Mouse (Mus musculus): Measurements from ENCODE around the gene Leprot. TPM values are rescaled to one million over a fixed set of nuclear protein-coding genes. Genes with fewer than 3 reads are reported as not detected.

Leprot gene
- polyA plus RNA-seq, 1 experiment from 2014 or later = 73.8 TPM

DNA sequence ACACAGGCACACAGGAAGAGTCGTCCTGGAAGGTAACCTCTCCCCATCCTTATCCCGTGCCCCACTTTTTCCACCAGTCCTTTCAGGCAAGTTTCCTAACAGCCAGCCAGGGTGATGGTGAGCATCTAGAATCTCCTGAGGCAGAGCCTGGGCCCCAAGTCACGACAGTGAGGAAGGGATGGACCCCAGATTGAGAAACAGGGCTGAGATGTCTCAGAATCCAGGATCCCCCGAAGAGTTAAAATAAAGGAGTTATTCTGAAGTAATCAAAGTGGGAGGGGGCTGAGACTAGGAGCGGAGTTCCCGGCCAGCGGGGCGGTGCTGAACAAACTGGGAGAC lies 692 bp upstream of the Leprot start:
- Histone ChIP-seq H3K9me3 (no peaks in the 10 kb centered on the region), H3K27me3 (replicated peaks) (no peaks in the 10 kb centered on the region), H3K36me3 (no peaks in the 10 kb centered on the region), H3K4me1 (peaks cover 8% of the 10 kb centered on the region; the same call in 1 of the 2 replicates), H3K27ac (no peak overlapping the region), H3K4me3 (peak overlapping the region; percentile 68), H3K9ac (peak overlapping the region; percentile 44), H3K4me2 (replicated peaks) (peak overlapping the region; percentile 58)
- no peak for ATAC-seq (ENCODE audit: low FRiP score, low read depth)
- WGBS = under 1% methylated on average over 8 of the region's 8 CpGs

DNA sequence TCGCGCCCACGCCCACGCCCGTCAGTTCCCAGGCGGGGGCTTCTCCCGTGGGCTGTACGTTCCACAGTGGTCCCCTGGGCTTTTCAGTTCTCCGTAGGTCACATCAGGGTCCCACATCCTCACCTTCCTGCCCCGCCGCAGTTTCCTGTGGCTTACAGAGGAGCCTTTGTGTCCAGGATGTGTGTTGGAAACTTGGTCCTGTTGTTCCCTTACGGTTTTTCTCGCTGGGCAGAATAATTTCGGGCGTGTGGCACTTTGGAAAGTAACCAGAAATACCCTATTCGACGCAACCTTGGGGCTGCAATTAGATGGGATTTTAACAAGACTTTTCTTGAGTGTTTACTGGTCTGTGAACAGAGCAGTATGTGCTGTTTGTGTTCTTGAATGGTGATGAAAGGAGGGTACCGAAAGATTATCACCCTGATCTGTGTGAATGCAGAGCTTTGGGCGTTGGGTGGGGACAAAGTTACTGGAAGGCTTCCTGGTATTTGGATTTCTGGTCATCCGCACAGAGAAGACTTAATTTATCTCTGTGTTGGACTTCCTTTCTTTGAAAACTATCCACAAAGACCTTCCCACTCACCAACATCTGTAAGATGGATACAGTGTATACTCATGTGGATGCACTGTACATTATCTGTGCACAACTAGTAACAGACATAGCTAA lies 591 bp downstream of the Leprot start:
- H3K4me2 ChIP-seq (replicated peaks) = peak overlapping the region; percentile 58
- H3K27ac ChIP-seq = peak overlapping the region; percentile 79; the same call in 1 of the 2 replicates
- H3K4me1 ChIP-seq = peaks cover 8% of the 10 kb centered on the region; the same call in 1 of the 2 replicates
- H3K27me3 ChIP-seq (replicated peaks) = no peaks in the 10 kb centered on the region
- peak overlapping the region; percentile 79 for H3K9ac ChIP-seq
- ATAC-seq (ENCODE audit: low FRiP score, low read depth) = no peak; the same call in 1 of the 2 replicates
- peak overlapping the region; percentile 68 for H3K4me3 ChIP-seq
- no peaks in the 10 kb centered on the region for H3K9me3 ChIP-seq
- H3K36me3 ChIP-seq = no peaks in the 10 kb centered on the region
- WGBS = under 1% methylated on average over 20 of the region's 20 CpGs

- Histone ChIP-seq H3K36me3 (no peaks in the 10 kb centered on the region), H3K4me3 (peak overlapping the region; percentile 68; the same call in 1 of the 2 replicates), H3K9me3 (no peaks in the 10 kb centered on the region), H3K9ac (peak overlapping the region; percentile 79; the same call in 1 of the 2 replicates), H3K4me1 (peaks cover 8% of the 10 kb centered on the region; the same call in 1 of the 2 replicates), H3K27me3 (replicated peaks) (no peaks in the 10 kb centered on the region), H3K27ac (no peak overlapping the region), H3K4me2 (replicated peaks) (peak overlapping the region; percentile 58)
- ATAC-seq (ENCODE audit: low FRiP score, low read depth) = no peak
- 67% methylated on average over 1 of the region's 1 CpGs for WGBS
These were observed 1.2 kb downstream of the Leprot start for GRCm38 (mm10) chr4:101648745-101649144.

GRCm38 (mm10) chr4:101650961-101651360 lies 3.4 kb downstream of the Leprot start:
- 87% methylated on average over 2 of the region's 2 CpGs for WGBS

DNA sequence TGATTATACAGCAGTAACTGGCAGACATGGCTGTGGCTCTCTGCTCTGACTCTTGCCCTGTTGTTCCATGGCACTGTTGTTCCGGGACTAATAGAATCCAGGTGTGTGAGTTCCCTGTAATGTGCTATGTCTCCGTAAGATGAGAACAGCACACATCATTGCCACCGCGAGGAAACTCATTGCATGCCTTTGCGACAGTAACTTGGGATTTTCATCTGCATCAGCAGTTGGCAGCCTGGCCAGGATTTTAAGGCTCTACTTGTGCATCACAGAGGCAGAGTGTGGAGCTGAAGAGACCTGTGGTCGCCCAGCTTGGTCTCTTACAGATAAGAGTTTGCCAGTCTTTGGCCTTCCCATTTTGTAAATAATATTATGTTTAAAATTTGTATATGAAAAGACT lies 6.7 kb downstream of the Leprot start:
- Histone ChIP-seq H3K9ac (no peak overlapping the region), H3K27me3 (replicated peaks) (no peaks in the 10 kb centered on the region), H3K27ac (no peak overlapping the region), H3K9me3 (no peaks in the 10 kb centered on the region), H3K4me1 (no peaks in the 10 kb centered on the region), H3K4me2 (replicated peaks) (no peak overlapping the region), H3K4me3 (no peak overlapping the region), H3K36me3 (peaks cover 8% of the 10 kb centered on the region; the same call in 1 of the 2 replicates)
- WGBS = 90% methylated on average over 6 of the region's 6 CpGs
- no peak for ATAC-seq (ENCODE audit: low FRiP score, low read depth)

More at GRCm38 (mm10) chr4:101650961-101651360, 3.4 kb downstream of the Leprot start:
- peaks cover 8% of the 10 kb centered on the region; the same call in 1 of the 2 replicates for H3K4me1 ChIP-seq
- no peak overlapping the region for H3K27ac ChIP-seq
- no peaks in the 10 kb centered on the region for H3K27me3 ChIP-seq (replicated peaks)
- no peak overlapping the region for H3K4me3 ChIP-seq
- H3K4me2 ChIP-seq (replicated peaks) = no peak overlapping the region
- H3K9me3 ChIP-seq = no peaks in the 10 kb centered on the region
- ATAC-seq (ENCODE audit: low FRiP score, low read depth) = no peak
- peaks cover 4% of the 10 kb centered on the region; the same call in 1 of the 2 replicates for H3K36me3 ChIP-seq
- no peak overlapping the region for H3K9ac ChIP-seq

DNA sequence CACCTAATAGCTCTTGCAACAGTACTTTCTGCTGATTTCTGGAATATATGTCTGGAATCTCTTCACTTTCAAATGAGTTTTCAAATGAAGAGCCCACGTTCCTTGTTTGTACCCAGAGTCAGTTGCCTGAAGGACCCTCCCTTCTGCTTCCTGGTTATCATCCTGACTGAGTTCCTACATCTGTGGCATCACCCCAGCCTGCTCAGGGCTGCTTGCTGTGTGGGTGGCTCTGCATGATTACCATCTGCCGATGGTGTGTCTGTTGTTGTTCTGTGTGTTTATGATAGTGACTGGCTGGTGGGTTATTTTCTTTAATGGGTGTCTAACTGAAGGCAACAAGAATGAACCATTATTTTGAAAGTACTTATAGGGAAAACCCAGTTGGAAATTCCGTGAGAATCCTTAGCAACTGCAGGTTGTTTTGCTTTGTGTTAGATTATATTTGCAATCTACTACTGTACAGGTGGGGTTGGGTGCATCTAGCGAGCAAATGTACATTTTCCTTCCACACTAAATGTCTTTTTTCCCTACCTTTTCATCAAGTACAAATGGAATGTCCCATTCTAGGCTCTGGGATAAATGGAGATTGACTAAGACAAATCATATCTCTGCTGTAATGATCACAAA lies 7.4 kb downstream of the Leprot start:
- Histone ChIP-seq H3K4me3 (no peak overlapping the region), H3K9ac (no peak overlapping the region), H3K4me1 (no peaks in the 10 kb centered on the region), H3K27me3 (replicated peaks) (no peaks in the 10 kb centered on the region), H3K9me3 (no peaks in the 10 kb centered on the region), H3K27ac (no peak overlapping the region), H3K4me2 (replicated peaks) (no peak overlapping the region), H3K36me3 (peaks cover 14% of the 10 kb centered on the region)
- WGBS = 76% methylated on average over 4 of the region's 4 CpGs
- no peak for ATAC-seq (ENCODE audit: low FRiP score, low read depth)

DNA sequence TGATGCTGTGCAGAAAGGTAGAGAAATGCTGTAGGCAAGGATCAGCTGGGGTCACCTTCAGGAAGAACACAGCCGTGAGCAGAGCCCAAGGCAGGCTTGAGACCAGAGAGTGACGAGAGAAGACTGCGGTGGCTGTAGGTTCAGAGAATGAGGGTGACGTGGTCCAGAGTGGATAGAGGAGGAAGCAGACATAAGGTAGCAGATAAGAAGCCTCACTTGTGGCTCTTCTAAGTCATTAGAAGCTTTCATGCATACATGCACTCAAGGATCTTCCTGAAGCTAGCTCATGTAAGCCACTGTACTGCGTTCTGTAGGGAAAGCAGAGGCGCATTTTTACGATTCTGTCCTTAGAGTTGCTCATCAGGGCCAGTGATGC lies 7.9 kb downstream of the Leprot start:
- Histone ChIP-seq H3K9me3 (no peaks in the 10 kb centered on the region), H3K9ac (no peak overlapping the region), H3K4me2 (replicated peaks) (no peak overlapping the region), H3K4me3 (no peak overlapping the region), H3K27ac (no peak overlapping the region), H3K36me3 (peaks cover 18% of the 10 kb centered on the region), H3K27me3 (replicated peaks) (no peaks in the 10 kb centered on the region), H3K4me1 (no peaks in the 10 kb centered on the region)
- WGBS = 91% methylated on average over 7 of the region's 7 CpGs
- ATAC-seq (ENCODE audit: low FRiP score, low read depth) = no peak

- Histone ChIP-seq H3K9ac (no peak overlapping the region), H3K36me3 (peaks cover 23% of the 10 kb centered on the region), H3K4me3 (no peak overlapping the region), H3K4me1 (no peaks in the 10 kb centered on the region), H3K27me3 (replicated peaks) (no peaks in the 10 kb centered on the region), H3K9me3 (no peaks in the 10 kb centered on the region), H3K4me2 (replicated peaks) (no peak overlapping the region), H3K27ac (no peak overlapping the region)
- ATAC-seq (ENCODE audit: low FRiP score, low read depth) = no peak
- 85% methylated on average over 15 of the region's 15 CpGs for WGBS
These were observed 8.5 kb downstream of the Leprot start for GRCm38 (mm10) chr4:101656056-101656455.

DNA sequence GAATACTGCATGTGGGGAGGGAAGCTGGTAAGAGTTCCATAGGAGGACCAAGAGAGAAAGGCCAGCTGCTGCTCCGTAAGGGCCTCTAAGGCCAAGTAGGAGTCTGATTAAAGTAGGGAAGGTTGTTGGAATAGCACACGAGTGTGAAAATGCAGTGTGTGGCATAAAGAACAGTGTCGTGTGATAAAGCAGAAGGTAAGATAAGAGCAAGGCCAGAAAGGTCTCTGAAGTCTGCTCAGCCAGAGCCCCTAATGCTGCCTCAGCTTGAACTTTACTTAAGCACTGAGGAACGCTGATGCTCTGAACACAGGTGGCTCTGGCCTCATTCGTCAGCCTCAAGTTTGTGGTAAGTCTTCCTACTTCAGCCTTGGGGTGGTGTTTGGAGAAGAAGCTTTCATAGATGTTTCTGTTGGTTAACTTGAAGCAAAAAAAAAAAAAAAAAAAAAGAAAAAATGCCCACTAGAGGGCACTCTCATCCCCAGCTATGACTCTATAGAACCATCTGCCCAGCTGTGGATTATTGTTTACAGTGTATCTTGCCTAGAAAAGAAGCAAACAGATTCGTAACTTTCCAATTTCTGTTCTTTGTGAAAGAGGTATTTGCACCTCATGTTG lies 9.5 kb downstream of the Leprot start:
- Histone ChIP-seq H3K9me3 (no peaks in the 10 kb centered on the region), H3K4me3 (no peak overlapping the region), H3K27me3 (replicated peaks) (no peaks in the 10 kb centered on the region), H3K4me1 (no peaks in the 10 kb centered on the region), H3K36me3 (peaks cover 29% of the 10 kb centered on the region), H3K27ac (no peak overlapping the region), H3K4me2 (replicated peaks) (no peak overlapping the region), H3K9ac (no peak overlapping the region)
- WGBS = 63% methylated on average over 6 of the region's 6 CpGs
- ATAC-seq (ENCODE audit: low FRiP score, low read depth) = no peak

DNA sequence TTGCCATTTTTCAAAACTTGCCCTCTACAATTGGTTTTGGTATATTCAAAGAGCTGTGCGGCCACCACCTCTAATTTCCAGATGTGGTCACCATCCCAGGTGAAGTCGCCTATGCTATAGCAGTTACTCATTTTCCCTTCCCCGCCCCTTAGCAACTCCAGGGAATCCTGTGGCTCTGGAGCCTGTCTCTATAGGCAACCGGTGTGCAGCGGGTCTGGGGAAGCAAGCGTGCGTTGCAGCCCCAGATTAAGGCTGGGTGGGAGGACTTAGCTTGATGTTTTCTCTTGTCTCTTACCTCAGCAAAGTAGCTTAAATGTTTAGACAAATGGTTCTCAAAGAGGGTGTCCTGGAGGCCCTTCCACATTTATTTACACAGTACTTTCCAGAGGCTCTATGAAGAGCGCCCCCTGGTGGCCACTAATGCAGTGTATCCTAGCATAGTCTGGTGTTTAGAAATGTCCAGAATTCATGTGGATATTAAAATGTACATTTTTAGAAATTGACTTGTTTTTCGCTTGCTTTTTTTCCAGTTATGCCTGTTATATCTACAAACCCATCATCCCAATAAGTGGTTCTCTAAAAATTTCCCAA lies 16.7 kb downstream of the Leprot start:
- no peak overlapping the region for H3K27ac ChIP-seq
- H3K9me3 ChIP-seq = 0 out of 2 replicates have a peak, but pooled peaks cover 5% of the 10 kb centered on the region
- no peaks in the 10 kb centered on the region for H3K4me1 ChIP-seq
- no peak overlapping the region for H3K9ac ChIP-seq
- no peaks in the 10 kb centered on the region for H3K27me3 ChIP-seq (replicated peaks)
- peak; percentile 37; the same call in 1 of the 2 replicates for ATAC-seq (ENCODE audit: low FRiP score, low read depth)
- peaks cover 34% of the 10 kb centered on the region for H3K36me3 ChIP-seq
- WGBS = 71% methylated on average over 9 of the region's 9 CpGs
- H3K4me2 ChIP-seq (replicated peaks) = no peak overlapping the region
- H3K4me3 ChIP-seq = no peak overlapping the region

GRCm38 (mm10) chr4:101664766-101665165 lies 17.2 kb downstream of the Leprot start:
- Histone ChIP-seq H3K27ac (no peak overlapping the region), H3K9me3 (0 out of 2 replicates have a peak, but pooled peaks cover 5% of the 10 kb centered on the region), H3K36me3 (peaks cover 29% of the 10 kb centered on the region), H3K4me3 (no peak overlapping the region), H3K4me2 (replicated peaks) (no peak overlapping the region), H3K4me1 (no peaks in the 10 kb centered on the region), H3K9ac (no peak overlapping the region), H3K27me3 (replicated peaks) (no peaks in the 10 kb centered on the region)
- ATAC-seq (ENCODE audit: low FRiP score, low read depth) = no peak
- WGBS = 93% methylated on average over 4 of the region's 4 CpGs

- H3K27me3 ChIP-seq (replicated peaks) = no peaks in the 10 kb centered on the region
- H3K4me1 ChIP-seq = no peaks in the 10 kb centered on the region
- H3K4me2 ChIP-seq (replicated peaks) = no peak overlapping the region
- no peaks in the 10 kb centered on the region for H3K36me3 ChIP-seq
- no peak for ATAC-seq (ENCODE audit: low FRiP score, low read depth)
- no peak overlapping the region for H3K4me3 ChIP-seq
- H3K9me3 ChIP-seq = 0 out of 2 replicates have a peak, but pooled peaks cover 5% of the 10 kb centered on the region
- no peak overlapping the region for H3K9ac ChIP-seq
- WGBS = 75% methylated on average over 5 of the region's 5 CpGs
- no peak overlapping the region for H3K27ac ChIP-seq
These were observed 21.6 kb downstream of the Leprot start for GRCm38 (mm10) chr4:101669161-101669560.

Measured in neural tube, embryonic 12.5 days (tissue).